Mouse (Mus musculus): ENCODE measurements around the gene Zfp948.
"Not testable (repeated sequence)": the region's sequence is repeated elsewhere in the genome, so short reads cannot be mapped to it uniquely, and the experiment has no call there.

Gene Zfp948

DNA sequence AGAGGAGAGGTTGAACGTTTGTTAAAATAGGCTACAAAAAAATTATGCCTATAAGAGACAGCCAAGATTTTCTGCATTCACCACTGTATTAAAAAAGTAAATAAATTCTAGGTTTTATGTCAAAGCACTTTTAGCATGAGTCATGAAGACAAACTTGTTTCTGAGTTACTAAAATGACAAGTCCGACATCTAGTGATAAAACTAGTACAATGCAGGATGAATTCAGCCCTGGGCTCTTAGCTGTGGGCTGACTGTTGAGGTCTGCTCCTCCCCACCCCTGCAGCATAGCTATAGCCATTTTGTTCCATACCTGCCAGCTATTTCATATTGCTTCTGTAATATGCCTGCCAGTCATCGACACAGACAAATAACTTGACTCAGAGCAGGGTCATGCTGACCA lies 49.5 kb downstream of the Zfp948 start:
- in situ Hi-C loops (cut with MboI; ENCODE audit: low pct_unique_long_range_greater_than_20kb in 1 of 2, low sequenced_read_pairs in 2 of 2, unreplicated experiment in 1 of 2) = no loop called here

- in situ Hi-C loops (cut with MboI; ENCODE audit: low pct_unique_long_range_greater_than_20kb in 1 of 2, low sequenced_read_pairs in 2 of 2, unreplicated experiment in 1 of 2) = no loop called here
Observed at GRCm38 (mm10) chr17:21617352-21617751, 50.5 kb downstream of the Zfp948 start.

- in situ Hi-C loops (cut with MboI; ENCODE audit: low pct_unique_long_range_greater_than_20kb in 1 of 2, low sequenced_read_pairs in 2 of 2, unreplicated experiment in 1 of 2) = no loop called here
Observed at GRCm38 (mm10) chr17:21623647-21624046, 56.8 kb downstream of the Zfp948 start.

- in situ Hi-C loops (cut with MboI; ENCODE audit: low pct_unique_long_range_greater_than_20kb in 1 of 2, low sequenced_read_pairs in 2 of 2, unreplicated experiment in 1 of 2) = not testable (repeated sequence)
Observed at GRCm38 (mm10) chr17:21635758-21636157, 69.0 kb downstream of the Zfp948 start.

All from mouse embryonic stem cell (cell line).